Mouse (Mus musculus) heart, embryonic 10.5 days (tissue): Measurements from ENCODE around the gene Kcnj4. TPM values are rescaled to one million over a fixed set of nuclear protein-coding genes. Genes with fewer than 3 reads are reported as not detected.

Experiments
- DNase-seq: peaks from one replicate; pipeline ENCODE4 v3.0.0-alpha.2; 2017; ENCODE audit warnings: low spot score
- H3K27ac ChIP-seq: fragments of 300-500 bp; sonication (generic); 2 replicates; pipeline ENCODE4 v1.5.1; 2016; ENCODE audit warnings: mild to moderate bottlenecking
- H3K27me3 ChIP-seq: fragments of 300-500 bp; sonication (generic); 2 replicates; pipeline ENCODE4 v1.6.1; 2016; ENCODE audit warnings: mild to moderate bottlenecking; ENCODE audit not compliant: poor library complexity, insufficient read depth, severe bottlenecking
- H3K36me3 ChIP-seq: fragments of 300-500 bp; sonication (generic); 2 replicates; pipeline ENCODE4 v1.6.1; 2016; ENCODE audit warnings: mild to moderate bottlenecking, moderate library complexity
- H3K4me1 ChIP-seq: fragments of 300-500 bp; sonication (generic); 2 replicates; pipeline ENCODE4 v1.6.1; 2016; ENCODE audit warnings: mild to moderate bottlenecking
- H3K4me3 ChIP-seq: fragments of 300-500 bp; sonication (generic); 2 replicates; pipeline ENCODE4 v1.5.1; 2016; ENCODE audit warnings: mild to moderate bottlenecking, moderate library complexity
- H3K9me3 ChIP-seq: fragments of 300-500 bp; sonication (generic); 2 replicates; pipeline ENCODE4 v1.6.1; 2016; ENCODE audit warnings: mild to moderate bottlenecking, moderate library complexity
- WGBS: fragments of 180-500 bp; shearing (Covaris S2); methylation state at CpG from one replicate; pipeline ENCODE4 v1.1.7; 2016; 5-methylcytosine and 5-hydroxymethylcytosine counted together
- polyA plus RNA-seq: library from polyadenylated mRNA; unstranded; fragments of >200 nt; fragmentation: Nextera tagmentation; extraction: Ambion mirVana; gene quantifications from 2 replicates; pipeline ENCODE4 v1.2.1, GENCODE M21; 2016

Gene Kcnj4
- polyA plus RNA-seq, 1 experiment from 2014 or later: 0.06 TPM

- Histone ChIP-seq H3K36me3 (no peaks in the 10 kb centered on the region), H3K4me1 (peaks cover 60% of the 10 kb centered on the region), H3K9me3 (no peaks in the 10 kb centered on the region), H3K4me3 (no peak overlapping the region; the same call in 1 of the 2 replicates), H3K27ac (no peak overlapping the region), H3K27me3 (peaks cover 99% of the 10 kb centered on the region)
- 34% methylated on average over 7 of the region's 7 CpGs for WGBS
- DNase-seq: no peak
Observed at GRCm38 (mm10) chr15:79506460-79506859, 1.4 kb upstream of the Kcnj4 start.

- Histone ChIP-seq H3K4me1 (peaks cover 56% of the 10 kb centered on the region), H3K36me3 (no peaks in the 10 kb centered on the region), H3K9me3 (no peaks in the 10 kb centered on the region), H3K27ac (peak overlapping the region; percentile 85), H3K27me3 (peaks cover 99% of the 10 kb centered on the region), H3K4me3 (peak overlapping the region; percentile 76)
- WGBS: under 1% methylated on average over 50 of the region's 71 CpGs
- DNase-seq: peak; percentile 87
Observed at GRCm38 (mm10) chr15:79505616-79506283, 709 bp upstream of the Kcnj4 start.

GRCm38 (mm10) chr15:79503438-79503837 is 1.6 kb downstream of the Kcnj4 start:
- DNase-seq: no peak
- no peak overlapping the region for H3K4me3 ChIP-seq
- H3K27me3 ChIP-seq: peaks cover 100% of the 10 kb centered on the region
- WGBS: 64% methylated on average over 5 of the region's 5 CpGs
- no peak overlapping the region for H3K27ac ChIP-seq
- no peaks in the 10 kb centered on the region for H3K36me3 ChIP-seq
- no peaks in the 10 kb centered on the region for H3K9me3 ChIP-seq
- peaks cover 69% of the 10 kb centered on the region for H3K4me1 ChIP-seq

- Histone ChIP-seq H3K4me3 (peak overlapping the region; percentile 22; the same call in 1 of the 2 replicates), H3K27ac (no peak overlapping the region), H3K4me1 (peaks cover 74% of the 10 kb centered on the region), H3K36me3 (no peaks in the 10 kb centered on the region), H3K27me3 (peaks cover 100% of the 10 kb centered on the region), H3K9me3 (no peaks in the 10 kb centered on the region)
- no peak for DNase-seq
- WGBS: 14% methylated on average over 18 of the region's 18 CpGs
Observed at GRCm38 (mm10) chr15:79502891-79503341, 2.1 kb downstream of the Kcnj4 start.

GRCm38 (mm10) chr15:79500110-79500509 is 4.9 kb downstream of the Kcnj4 start:
- H3K4me1 ChIP-seq: peaks cover 51% of the 10 kb centered on the region
- no peaks in the 10 kb centered on the region for H3K9me3 ChIP-seq
- H3K4me3 ChIP-seq: no peak overlapping the region
- peak overlapping the region; percentile 42; the same call in 1 of the 2 replicates for H3K27ac ChIP-seq
- no peaks in the 10 kb centered on the region for H3K36me3 ChIP-seq
- 65% methylated on average over 17 of the region's 17 CpGs for WGBS
- H3K27me3 ChIP-seq: peaks cover 94% of the 10 kb centered on the region
- DNase-seq: no peak

GRCm38 (mm10) chr15:79493527-79493926 is 11.5 kb downstream of the Kcnj4 start:
- Histone ChIP-seq H3K27ac (no peak overlapping the region), H3K27me3 (peaks cover 91% of the 10 kb centered on the region), H3K36me3 (no peaks in the 10 kb centered on the region), H3K9me3 (no peaks in the 10 kb centered on the region), H3K4me1 (peaks cover 32% of the 10 kb centered on the region), H3K4me3 (no peak overlapping the region)
- no peak for DNase-seq
- 39% methylated on average over 18 of the region's 18 CpGs for WGBS

- Histone ChIP-seq H3K4me3 (no peak overlapping the region), H3K36me3 (no peaks in the 10 kb centered on the region), H3K9me3 (no peaks in the 10 kb centered on the region), H3K27ac (0 out of 2 replicates have a peak overlapping the region, but pooled peaks have one; percentile 7), H3K4me1 (peaks cover 19% of the 10 kb centered on the region), H3K27me3 (peaks cover 85% of the 10 kb centered on the region)
- DNase-seq: no peak
- WGBS: 70% methylated on average over 11 of the region's 11 CpGs
Observed at GRCm38 (mm10) chr15:79489463-79489862, 15.6 kb downstream of the Kcnj4 start.

GRCm38 (mm10) chr15:79481181-79481688 is 23.8 kb downstream of the Kcnj4 start:
- 9% methylated on average over 15 of the region's 15 CpGs for WGBS
- no peaks in the 10 kb centered on the region for H3K36me3 ChIP-seq
- H3K4me3 ChIP-seq: 0 out of 2 replicates have a peak overlapping the region, but pooled peaks have one; percentile 8
- no peak for DNase-seq
- no peaks in the 10 kb centered on the region for H3K9me3 ChIP-seq
- no peak overlapping the region for H3K27ac ChIP-seq
- peaks cover 35% of the 10 kb centered on the region for H3K4me1 ChIP-seq
- H3K27me3 ChIP-seq: peaks cover 66% of the 10 kb centered on the region

- Histone ChIP-seq H3K27me3 (peaks cover 40% of the 10 kb centered on the region), H3K4me3 (no peak overlapping the region), H3K4me1 (peaks cover 35% of the 10 kb centered on the region), H3K9me3 (no peaks in the 10 kb centered on the region), H3K36me3 (no peaks in the 10 kb centered on the region), H3K27ac (peak overlapping the region; percentile 74)
- DNase-seq: no peak
- 23% methylated on average over 6 of the region's 6 CpGs for WGBS
Observed at GRCm38 (mm10) chr15:79477227-79477626, 27.8 kb downstream of the Kcnj4 start.

GRCm38 (mm10) chr15:79473638-79474355 is 31.2 kb downstream of the Kcnj4 start:
- Histone ChIP-seq H3K36me3 (no peaks in the 10 kb centered on the region), H3K9me3 (no peaks in the 10 kb centered on the region), H3K27ac (no peak overlapping the region), H3K27me3 (peaks cover 7% of the 10 kb centered on the region), H3K4me3 (no peak overlapping the region), H3K4me1 (peaks cover 27% of the 10 kb centered on the region)
- WGBS: 49% methylated on average over 12 of the region's 12 CpGs
- no peak for DNase-seq

GRCm38 (mm10) chr15:79473042-79473441 is 32.0 kb downstream of the Kcnj4 start:
- peaks cover 20% of the 10 kb centered on the region for H3K4me1 ChIP-seq
- 80% methylated on average over 5 of the region's 5 CpGs for WGBS
- no peaks in the 10 kb centered on the region for H3K36me3 ChIP-seq

GRCm38 (mm10) chr15:79471095-79471494 is 33.9 kb downstream of the Kcnj4 start:
- Histone ChIP-seq H3K4me1 (peaks cover 16% of the 10 kb centered on the region), H3K9me3 (no peaks in the 10 kb centered on the region), H3K36me3 (no peaks in the 10 kb centered on the region), H3K27me3 (peaks cover 12% of the 10 kb centered on the region), H3K27ac (peak overlapping the region; percentile 29; the same call in 1 of the 2 replicates), H3K4me3 (peak overlapping the region; percentile 46)
- DNase-seq: no peak
- WGBS: 44% methylated on average over 10 of the region's 10 CpGs

More at GRCm38 (mm10) chr15:79473042-79473441, 32.0 kb downstream of the Kcnj4 start:
- no peak for DNase-seq
- H3K9me3 ChIP-seq: no peaks in the 10 kb centered on the region
- no peak overlapping the region for H3K4me3 ChIP-seq
- peaks cover under 1% of the 10 kb centered on the region; the same call in 1 of the 2 replicates for H3K27me3 ChIP-seq
- H3K27ac ChIP-seq: no peak overlapping the region

- Histone ChIP-seq H3K4me1 (peaks cover 16% of the 10 kb centered on the region), H3K27ac (peak overlapping the region; percentile 29; the same call in 1 of the 2 replicates), H3K36me3 (no peaks in the 10 kb centered on the region), H3K27me3 (peaks cover 12% of the 10 kb centered on the region), H3K4me3 (peak overlapping the region; percentile 46), H3K9me3 (no peaks in the 10 kb centered on the region)
- 27% methylated on average over 17 of the region's 17 CpGs for WGBS
- no peak for DNase-seq
Observed at GRCm38 (mm10) chr15:79470583-79470982, 34.5 kb downstream of the Kcnj4 start.
